Mouse (Mus musculus): ENCODE data around the gene Lrsam1.

GRCm38 (mm10) chr2:32905297-32905696 is 56.1 kb downstream of the Lrsam1 start:
- TF ChIP-seq CTCF (IDR thresholded peaks at IDR 0.05; ENCODE audit: low read depth), result no peak
- no peak for TF ChIP-seq EP300 (IDR thresholded peaks at IDR 0.05; ENCODE audit: low read depth)

Measured in heart, postnatal 0 days (tissue).